Mouse (Mus musculus) liver, adult 2 months (tissue): ENCODE data around the gene Slc24a1.
A peak's percentile ranks its signal among the peaks of the same experiment; 100 is the strongest.

Experiments used
- CTCF ChIP-seq: fragments of 200-500 bp; IDR thresholded peaks from 2 replicates; pipeline ENCODE4 v1.5.1; 2011; ENCODE audit warnings: low read depth, low read length, control low read depth
- POLR2A ChIP-seq: fragments of 200-500 bp; IDR thresholded peaks from 2 replicates; pipeline ENCODE4 v1.6.1; 2011; ENCODE audit warnings: low read length, control low read depth; ENCODE audit not compliant: insufficient read depth; ENCODE audit errors: extremely low read depth

- TF ChIP-seq POLR2A, result no peak
- peak; percentile 60 for TF ChIP-seq CTCF
Observed at GRCm38 (mm10) chr9:64936508-64936907, 14.9 kb downstream of the Slc24a1 start.
